Mouse (Mus musculus) embryonic facial prominence, embryonic 11.5 days (tissue): ENCODE results near the gene Tango6. TPM values are rescaled to one million over a fixed set of nuclear protein-coding genes. Genes with fewer than 3 reads are reported as not detected.

Source experiments
- ATAC-seq: fragments of 200-750 bp; cut with Nextera tagmentation; replicated peaks from 2 replicates; pipeline ENCODE4 v1.8.0; 2017; ENCODE audit warnings: low read depth; ENCODE audit not compliant: insufficient number of reproducible peaks, low FRiP score, low TSS enrichment
- DNase-seq: peaks from one replicate; pipeline ENCODE4 v3.0.0-alpha.2; 2015; ENCODE audit warnings: low spot score
- H3K27ac ChIP-seq: fragments of 300-500 bp; sonication (generic); replicated peaks from 2 replicates; pipeline ENCODE4 v1.5.1; 2014; ENCODE audit warnings: mild to moderate bottlenecking, low read depth, low read length, control low read depth
- H3K27me3 ChIP-seq: fragments of 300-500 bp; sonication (generic); 2 replicates; pipeline ENCODE4 v1.6.1; 2014; ENCODE audit warnings: mild to moderate bottlenecking, low read length, moderate library complexity, mixed read lengths; ENCODE audit not compliant: control insufficient read depth, insufficient read depth
- H3K36me3 ChIP-seq: fragments of 300-500 bp; sonication (generic); replicated peaks from 2 replicates; pipeline ENCODE4 v1.6.1; 2014; ENCODE audit warnings: low read depth, mild to moderate bottlenecking, low read length, moderate library complexity, mixed read lengths; ENCODE audit not compliant: control insufficient read depth, insufficient read depth
- H3K4me1 ChIP-seq: fragments of 300-500 bp; sonication (generic); 2 replicates; pipeline ENCODE4 v1.6.1; 2014; ENCODE audit warnings: low read length, mixed read lengths; ENCODE audit not compliant: control insufficient read depth, insufficient read depth
- H3K4me2 ChIP-seq: fragments of 300-500 bp; sonication (generic); 2 replicates; pipeline ENCODE4 v1.6.1; 2014; ENCODE audit warnings: low read depth, mild to moderate bottlenecking, control low read depth, low read length, moderate library complexity
- H3K4me3 ChIP-seq: fragments of 300-500 bp; sonication (generic); 2 replicates; pipeline ENCODE4 v1.5.1; 2014; ENCODE audit warnings: low read depth, low read length, control low read depth
- H3K9ac ChIP-seq: fragments of 300-500 bp; sonication (generic); replicated peaks from 2 replicates; pipeline ENCODE4 v1.6.1; 2014; ENCODE audit warnings: mild to moderate bottlenecking, control low read depth, low read length
- H3K9me3 ChIP-seq: fragments of 300-500 bp; sonication (generic); replicated peaks from 2 replicates; pipeline ENCODE4 v1.6.1; 2016; ENCODE audit warnings: mild to moderate bottlenecking, low read length, inconsistent platforms, mixed read lengths; ENCODE audit not compliant: control insufficient read depth
- WGBS: fragments of 180-500 bp; shearing (Covaris S2); extraction: QIAGEN DNeasy Blood & Tissue Kit; methylation state at CpG from one replicate; pipeline ENCODE4 v1.1.7; 2014; 5-methylcytosine and 5-hydroxymethylcytosine counted together
- polyA plus RNA-seq: library from polyadenylated mRNA; unstranded; fragments of >200 nt; fragmentation: Nextera tagmentation; extraction: Ambion mirVana; gene quantifications from 2 replicates; pipeline ENCODE4 v1.2.1, GENCODE M21; 2014

Tango6 gene
- polyA plus RNA-seq, 1 experiment from 2014 or later, result 6.9 TPM

GRCm38 (mm10) chr8:106764529-106764928, 81.7 kb downstream of the Tango6 start:
- Histone ChIP-seq H3K9ac (no peak overlapping the region), H3K4me2 (no peak overlapping the region), H3K9me3 (no peaks in the 10 kb centered on the region), H3K4me3 (no peak overlapping the region), H3K27me3 (no peaks in the 10 kb centered on the region), H3K4me1 (no peaks in the 10 kb centered on the region), H3K27ac (no peak overlapping the region), H3K36me3 (no peaks in the 10 kb centered on the region)
- DNase-seq (no peak), ATAC-seq (no peak)
- WGBS, result 70% methylated on average over 1 of the region's 1 CpGs

GRCm38 (mm10) chr8:106765570-106765969, 82.7 kb downstream of the Tango6 start:
- no peak overlapping the region for H3K4me2 ChIP-seq
- no peaks in the 10 kb centered on the region for H3K9me3 ChIP-seq
- no peaks in the 10 kb centered on the region for H3K27me3 ChIP-seq
- H3K4me1 ChIP-seq, result no peaks in the 10 kb centered on the region
- DNase-seq (no peak), ATAC-seq (no peak)
- H3K4me3 ChIP-seq, result no peak overlapping the region
- H3K27ac ChIP-seq, result no peak overlapping the region
- H3K36me3 ChIP-seq, result no peaks in the 10 kb centered on the region
- WGBS, result 96% methylated on average over 2 of the region's 2 CpGs
- H3K9ac ChIP-seq, result no peak overlapping the region

GRCm38 (mm10) chr8:106766736-106767135, 83.9 kb downstream of the Tango6 start:
- no peaks in the 10 kb centered on the region for H3K27me3 ChIP-seq

GRCm38 (mm10) chr8:106769147-106769805, 86.4 kb downstream of the Tango6 start:
- 78% methylated on average over 13 of the region's 13 CpGs for WGBS
- Histone ChIP-seq H3K4me3 (no peak overlapping the region), H3K27me3 (no peaks in the 10 kb centered on the region), H3K9me3 (no peaks in the 10 kb centered on the region), H3K36me3 (no peaks in the 10 kb centered on the region), H3K4me1 (no peaks in the 10 kb centered on the region), H3K4me2 (no peak overlapping the region), H3K9ac (no peak overlapping the region), H3K27ac (no peak overlapping the region)
- ATAC-seq, result no peak
- DNase-seq, result peak; percentile 5

More at GRCm38 (mm10) chr8:106766736-106767135, 83.9 kb downstream of the Tango6 start:
- no peaks in the 10 kb centered on the region for H3K4me1 ChIP-seq
- H3K9me3 ChIP-seq, result no peaks in the 10 kb centered on the region
- H3K9ac ChIP-seq, result no peak overlapping the region
- WGBS, result 85% methylated on average over 5 of the region's 5 CpGs
- DNase-seq (no peak), ATAC-seq (no peak)
- no peak overlapping the region for H3K4me2 ChIP-seq
- no peak overlapping the region for H3K27ac ChIP-seq
- no peaks in the 10 kb centered on the region for H3K36me3 ChIP-seq
- no peak overlapping the region for H3K4me3 ChIP-seq

- Histone ChIP-seq H3K4me3 (no peak overlapping the region), H3K4me2 (no peak overlapping the region), H3K9me3 (no peaks in the 10 kb centered on the region), H3K27me3 (no peaks in the 10 kb centered on the region), H3K36me3 (no peaks in the 10 kb centered on the region), H3K9ac (no peak overlapping the region), H3K27ac (no peak overlapping the region), H3K4me1 (no peaks in the 10 kb centered on the region)
- ATAC-seq (no peak), DNase-seq (no peak)
- 92% methylated on average over 9 of the region's 9 CpGs for WGBS
Measured at GRCm38 (mm10) chr8:106770596-106771179, 87.8 kb downstream of the Tango6 start.

GRCm38 (mm10) chr8:106772094-106772493, 89.2 kb downstream of the Tango6 start:
- H3K36me3 ChIP-seq, result no peaks in the 10 kb centered on the region
- no peak overlapping the region for H3K4me3 ChIP-seq
- H3K27me3 ChIP-seq, result no peaks in the 10 kb centered on the region
- 85% methylated on average over 6 of the region's 6 CpGs for WGBS
- H3K4me2 ChIP-seq, result no peak overlapping the region
- H3K9me3 ChIP-seq, result no peaks in the 10 kb centered on the region
- H3K9ac ChIP-seq, result no peak overlapping the region
- H3K4me1 ChIP-seq, result no peaks in the 10 kb centered on the region
- no peak overlapping the region for H3K27ac ChIP-seq
- ATAC-seq, result no peak
- no peak for DNase-seq

GRCm38 (mm10) chr8:106772501-106772900, 89.6 kb downstream of the Tango6 start:
- 93% methylated on average over 3 of the region's 3 CpGs for WGBS
- H3K27ac ChIP-seq, result no peak overlapping the region
- H3K36me3 ChIP-seq, result no peaks in the 10 kb centered on the region
- H3K4me2 ChIP-seq, result no peak overlapping the region
- no peak overlapping the region for H3K4me3 ChIP-seq
- H3K27me3 ChIP-seq, result no peaks in the 10 kb centered on the region
- H3K9ac ChIP-seq, result no peak overlapping the region
- no peak for DNase-seq
- no peaks in the 10 kb centered on the region for H3K4me1 ChIP-seq
- H3K9me3 ChIP-seq, result no peaks in the 10 kb centered on the region
- no peak for ATAC-seq

GRCm38 (mm10) chr8:106774567-106775320, 91.9 kb downstream of the Tango6 start:
- DNase-seq, result no peak
- Histone ChIP-seq H3K9ac (no peak overlapping the region), H3K4me1 (no peaks in the 10 kb centered on the region), H3K27ac (no peak overlapping the region), H3K4me3 (no peak overlapping the region), H3K36me3 (no peaks in the 10 kb centered on the region), H3K27me3 (no peaks in the 10 kb centered on the region), H3K4me2 (no peak overlapping the region), H3K9me3 (no peaks in the 10 kb centered on the region)
- WGBS, result 90% methylated on average over 8 of the region's 8 CpGs
- no peak for ATAC-seq
